Mouse (Mus musculus) common myeloid progenitor, adult 5-6 weeks (primary cell): Measurements from ENCODE around the gene Ptger1. TPM values are rescaled to one million over a fixed set of nuclear protein-coding genes. Genes with fewer than 3 reads are reported as not detected.

Source experiments
- ATAC-seq: replicated peaks from 2 replicates; pipeline ENCODE4 v1.8.0; 2016; ENCODE audit warnings: low read depth, mild to moderate bottlenecking, moderate TSS enrichment, inconsistent platforms; ENCODE audit not compliant: poor library complexity, severe bottlenecking
- total RNA-seq: library from RNA; stranded (forward); fragments of 200-1000, 187-1606 nt; gene quantifications from 2 replicates; pipeline ENCODE4 v1.2.3, GENCODE M21; 2017

Ptger1 gene
- total RNA-seq, 1 experiment from 2014 or later = 4.5 TPM

DNA sequence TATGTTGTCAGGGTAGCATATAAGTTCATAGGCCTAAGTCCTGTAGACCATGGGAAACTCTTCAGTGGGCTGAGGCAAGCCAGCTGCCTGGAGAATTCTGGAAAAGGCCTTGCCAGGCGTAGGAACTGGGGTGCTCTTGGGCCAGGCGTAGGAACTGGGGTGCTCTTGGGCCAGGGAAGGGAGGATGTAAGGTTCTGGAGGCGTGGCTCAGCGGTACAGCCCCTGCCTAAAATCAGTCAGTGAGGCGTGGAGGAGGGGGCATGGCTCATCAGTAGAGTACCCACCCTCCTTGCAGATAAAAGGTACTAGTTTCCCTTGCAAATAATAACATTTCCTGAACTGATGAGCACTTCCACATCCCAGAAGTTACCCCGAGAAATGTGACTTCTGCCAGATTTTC lies 11.8 kb upstream of the Ptger1 start:
- no peak for ATAC-seq

GRCm38 (mm10) chr8:83656043-83656442 lies 10.4 kb upstream of the Ptger1 start:
- ATAC-seq = no peak

- no peak for ATAC-seq
These were observed 9.8 kb upstream of the Ptger1 start for GRCm38 (mm10) chr8:83656484-83657246.

DNA sequence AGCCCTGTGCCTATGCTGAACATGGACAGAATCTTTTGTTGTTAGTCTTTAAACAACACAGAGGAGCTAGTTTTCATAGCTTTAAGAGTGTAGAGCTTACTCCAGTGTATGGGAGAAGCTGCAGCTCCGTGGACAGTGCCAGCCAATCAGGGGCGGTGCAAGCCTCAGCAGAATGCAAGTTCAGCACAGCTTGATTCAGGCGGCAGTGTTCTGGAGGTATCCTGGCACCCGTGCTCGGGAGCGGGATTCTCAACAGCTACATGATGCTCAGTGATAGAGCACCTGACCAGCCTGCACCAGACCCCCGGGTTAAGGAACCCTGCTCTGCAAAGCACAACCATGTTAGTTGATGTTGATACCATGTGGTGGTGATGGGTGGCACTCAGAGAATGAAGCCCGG lies 5.9 kb upstream of the Ptger1 start:
- no peak for ATAC-seq

- ATAC-seq = no peak
These were observed 5.3 kb upstream of the Ptger1 start for GRCm38 (mm10) chr8:83660995-83661680.

DNA sequence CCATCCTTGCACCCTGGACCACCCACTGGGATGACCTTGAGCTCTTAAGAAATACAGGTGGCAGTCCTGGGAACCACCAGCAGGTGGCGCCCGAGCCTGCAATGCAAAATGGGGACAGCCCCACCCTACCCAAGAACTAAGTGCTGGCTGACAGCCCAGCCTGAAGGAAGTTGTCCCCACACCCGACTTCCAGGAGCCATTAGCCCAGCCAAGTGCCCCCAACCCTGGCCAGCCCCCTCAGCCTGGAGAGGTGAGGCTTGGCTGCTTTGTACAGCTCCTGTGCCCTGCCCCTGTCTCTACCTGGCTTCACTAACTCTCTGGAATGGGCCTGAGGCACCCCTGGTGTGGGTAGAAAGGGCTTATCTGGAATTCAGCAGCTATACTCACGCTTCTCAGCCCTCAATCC lies 4.1 kb upstream of the Ptger1 start:
- ATAC-seq = peak; percentile 81

DNA sequence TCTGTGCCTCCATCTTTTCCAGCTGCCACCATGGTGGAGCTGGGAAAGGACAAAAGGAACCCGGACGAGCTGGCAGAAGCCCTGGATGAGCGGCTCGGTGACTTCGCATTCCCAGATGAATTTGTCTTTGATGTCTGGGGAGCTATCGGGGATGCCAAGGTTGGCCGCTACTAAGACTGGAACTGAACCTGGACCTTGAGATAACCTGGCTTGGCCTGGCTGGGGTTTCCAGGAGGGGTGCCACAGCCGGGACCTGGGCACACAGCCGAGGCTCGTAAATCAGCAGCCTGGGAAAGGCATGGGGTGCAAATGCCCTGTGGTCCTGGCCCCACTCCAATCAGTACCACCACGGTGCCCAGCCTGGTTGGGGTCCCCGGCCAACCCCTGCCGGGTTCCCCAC lies 2.4 kb upstream of the Ptger1 start:
- ATAC-seq = no peak

GRCm38 (mm10) chr8:83664931-83665625 lies 1.4 kb upstream of the Ptger1 start:
- no peak for ATAC-seq

DNA sequence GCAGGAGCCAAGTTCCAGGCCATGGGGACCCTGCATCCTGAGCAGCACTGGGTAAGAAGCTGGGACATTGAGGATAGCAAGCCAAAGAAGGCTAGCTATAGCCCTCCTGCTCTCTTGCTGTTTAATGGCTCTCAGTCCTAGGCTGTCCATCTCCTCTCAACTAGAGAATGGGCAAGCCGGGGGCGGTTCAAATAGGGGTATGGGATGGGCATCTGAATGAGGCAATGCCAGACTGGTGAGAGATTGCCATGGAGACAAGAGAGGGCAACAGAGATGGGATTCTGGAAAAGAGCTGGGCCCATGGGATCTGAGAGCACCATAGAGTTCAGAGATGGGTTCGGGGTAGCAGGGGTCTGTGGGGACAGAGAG lies 372 bp downstream of the Ptger1 start:
- no peak for ATAC-seq

DNA sequence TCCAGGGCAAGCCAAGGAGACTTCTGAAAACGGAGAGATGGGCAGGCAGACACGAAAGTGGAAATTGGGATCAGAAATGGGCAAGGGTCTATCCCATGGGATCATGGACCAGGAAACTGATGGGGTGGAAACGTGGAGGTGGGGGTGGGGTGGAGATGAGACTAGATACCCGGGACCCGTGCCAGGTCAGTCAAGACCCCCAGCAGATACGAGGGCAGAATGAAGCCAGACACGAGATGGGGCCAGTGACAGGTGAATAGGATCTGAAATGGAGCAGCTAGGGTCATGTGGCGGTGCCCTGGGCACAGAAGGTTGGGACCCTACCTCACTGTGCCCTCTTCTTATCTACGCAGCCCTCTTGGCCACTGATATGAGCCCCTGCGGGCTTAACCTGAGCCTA lies 1.0 kb downstream of the Ptger1 start:
- ATAC-seq = no peak

DNA sequence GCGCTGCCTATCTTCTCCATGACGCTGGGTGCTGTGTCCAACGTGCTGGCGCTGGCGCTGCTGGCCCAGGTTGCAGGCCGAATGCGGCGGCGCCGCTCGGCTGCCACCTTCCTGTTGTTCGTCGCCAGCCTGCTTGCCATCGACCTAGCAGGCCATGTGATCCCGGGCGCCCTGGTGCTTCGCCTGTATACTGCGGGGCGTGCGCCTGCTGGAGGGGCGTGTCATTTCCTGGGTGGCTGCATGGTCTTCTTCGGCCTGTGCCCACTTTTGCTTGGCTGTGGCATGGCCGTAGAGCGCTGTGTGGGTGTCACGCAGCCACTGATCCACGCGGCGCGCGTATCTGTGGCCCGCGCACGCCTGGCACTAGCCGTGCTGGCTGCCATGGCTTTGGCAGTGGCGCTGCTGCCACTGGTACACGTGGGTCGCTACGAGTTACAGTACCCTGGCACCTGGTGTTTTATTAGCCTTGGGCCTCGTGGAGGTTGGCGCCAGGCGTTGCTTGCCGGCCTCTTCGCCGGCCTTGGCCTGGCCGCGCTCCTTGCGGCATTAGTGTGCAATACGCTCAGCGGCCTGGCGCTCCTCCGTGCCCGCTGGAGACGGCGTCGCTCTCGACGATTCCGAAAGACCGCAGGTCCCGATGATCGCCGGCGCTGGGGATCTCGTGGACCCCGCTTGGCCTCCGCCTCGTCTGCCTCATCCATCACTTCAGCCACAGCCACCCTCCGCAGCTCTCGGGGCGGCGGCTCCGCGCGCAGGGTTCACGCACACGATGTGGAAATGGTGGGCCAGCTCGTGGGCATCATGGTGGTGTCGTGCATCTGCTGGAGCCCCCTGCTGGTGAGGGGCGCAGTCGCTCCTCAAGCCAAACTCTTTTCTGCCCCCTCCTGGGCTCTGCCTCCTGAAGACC lies 1.8 kb downstream of the Ptger1 start:
- ATAC-seq = peak; percentile 61

- ATAC-seq = no peak
These were observed 2.5 kb downstream of the Ptger1 start for GRCm38 (mm10) chr8:83669013-83669412.

GRCm38 (mm10) chr8:83672936-83673335 lies 6.5 kb downstream of the Ptger1 start:
- ATAC-seq = no peak

GRCm38 (mm10) chr8:83674497-83674896 lies 8.0 kb downstream of the Ptger1 start:
- no peak for ATAC-seq

GRCm38 (mm10) chr8:83679866-83680265 lies 13.4 kb downstream of the Ptger1 start:
- ATAC-seq = no peak

DNA sequence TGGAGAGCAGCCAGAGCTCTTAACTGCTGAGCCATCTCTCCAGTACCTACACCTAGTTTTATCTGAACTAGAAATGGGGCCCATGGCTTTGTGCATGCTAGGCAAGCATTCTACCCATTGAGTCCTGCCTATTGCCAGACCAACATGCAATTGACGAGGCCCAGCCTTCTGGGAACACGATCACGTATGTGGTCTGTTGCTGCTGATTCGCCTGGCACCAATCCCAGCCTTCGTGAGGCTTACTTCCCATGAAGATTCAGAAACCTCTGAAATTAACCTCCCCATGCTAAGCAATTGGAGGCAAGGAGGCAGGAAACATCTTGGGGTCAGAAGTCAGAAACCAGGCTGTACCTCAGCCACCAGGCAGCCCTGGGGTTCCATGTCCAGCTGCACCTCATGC lies 14.1 kb downstream of the Ptger1 start:
- ATAC-seq = no peak

GRCm38 (mm10) chr8:83681099-83681498 lies 14.6 kb downstream of the Ptger1 start:
- no peak for ATAC-seq

- no peak for ATAC-seq
These were observed 18.0 kb downstream of the Ptger1 start for GRCm38 (mm10) chr8:83684517-83684916.

- no peak for ATAC-seq
These were observed 22.8 kb downstream of the Ptger1 start for GRCm38 (mm10) chr8:83689264-83689663.

DNA sequence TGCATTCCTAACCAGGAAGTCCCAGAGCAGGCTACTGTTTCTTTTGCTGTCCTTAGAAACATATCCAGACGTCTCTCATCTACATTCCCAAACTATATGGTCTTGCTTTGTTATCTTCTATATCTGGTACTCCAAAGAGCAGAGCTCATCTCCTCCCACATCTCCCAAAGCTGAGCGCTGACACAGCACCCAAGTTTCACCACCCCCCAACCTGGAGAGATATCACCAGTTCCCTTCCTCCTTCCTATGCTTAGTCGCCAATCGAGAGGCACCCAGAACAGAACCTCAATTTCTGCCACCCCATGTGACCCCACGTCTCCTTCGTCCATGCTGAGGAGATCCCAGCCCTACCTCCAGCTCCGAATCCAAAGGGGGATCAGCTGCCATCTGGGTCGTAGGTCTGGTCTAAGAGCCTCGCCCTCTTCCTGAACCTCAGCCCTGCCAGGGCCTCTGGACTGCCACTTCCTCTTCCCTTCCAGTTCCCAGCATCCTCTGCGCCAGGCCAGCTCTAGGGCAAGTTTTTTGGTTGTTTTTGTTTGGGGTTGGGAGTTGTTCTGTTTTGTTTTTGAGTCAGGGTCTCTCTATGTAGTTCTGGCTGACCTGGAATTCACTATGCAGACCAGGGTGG lies 27.2 kb downstream of the Ptger1 start:
- ATAC-seq = peak; percentile 48
